Mouse (Mus musculus) ES-Bruce4 (cell line): ENCODE results near the gene Rnpc3.

Source experiments
- CTCF ChIP-seq: IDR thresholded peaks from one replicate; pipeline ENCODE4 v1.8.1; 2011; ENCODE audit warnings: low read depth, low read length
- POLR2A ChIP-seq: IDR thresholded peaks from one replicate; pipeline ENCODE4 v1.8.1; 2011; ENCODE audit warnings: low read length; ENCODE audit not compliant: insufficient read depth

GRCm38 (mm10) chr3:113574138-113574537 is 55.8 kb downstream of the Rnpc3 start:
- TF ChIP-seq CTCF (no peak), POLR2A (no peak)
